Comparison of ENCODE assay signal across 8 mouse cellular contexts in genomic region chr11:55607808-55608523, GRCm38 (mm10). TPM values are rescaled to one million over a fixed set of nuclear protein-coding genes. Genes with fewer than 3 reads are reported as not detected.
DNase-seq lines count a peak whose midpoint lies in the region; ATAC-seq and TF ChIP-seq lines count a peak whose summit lies in the region.

Gene Glra1, minus strand, starts transcription at chr11:55608198.

- H3K4me2 ChIP-seq in embryonic facial prominence, embryonic 12.5 days (replicated peaks): peak within 1 kb of the TSS; percentile 25; the same call in 1 of the 2 replicates
- H3K4me2 ChIP-seq in heart, embryonic 12.5 days: peak within 1 kb of the TSS; percentile 34
- H3K4me2 ChIP-seq in kidney, postnatal 0 days (ENCODE audit: low read length): no peak within 1 kb of the TSS
- no peak within 1 kb of the TSS for H3K4me2 ChIP-seq in lung, embryonic 16.5 days (ENCODE audit: low read depth, low read length)

- no peaks in the 10 kb centered on the region for H3K79me2 ChIP-seq in C2C12 (ENCODE audit: control insufficient read depth, insufficient read depth)

- H3ac ChIP-seq in C2C12 (ENCODE audit: control insufficient read depth, insufficient read length, low read depth): no peak within 1 kb of the TSS

- H3K27ac ChIP-seq in embryonic facial prominence, embryonic 12.5 days: no peak within 1 kb of the TSS
- H3K27ac ChIP-seq in heart, embryonic 12.5 days (ENCODE audit: poor library complexity, severe bottlenecking): no peak within 1 kb of the TSS
- no peak within 1 kb of the TSS for H3K27ac ChIP-seq in kidney, postnatal 0 days
- H3K27ac ChIP-seq in lung, embryonic 16.5 days (ENCODE audit: low read length): no peak within 1 kb of the TSS

- no peak for TF ChIP-seq CTCF in C2C12 (IDR thresholded peaks at IDR 0.05; ENCODE audit: control insufficient read depth, insufficient read depth, insufficient read length)
- TF ChIP-seq CTCF in kidney, postnatal 0 days (IDR thresholded peaks at IDR 0.05; ENCODE audit: low read depth): 0 out of 2 replicates have a peak, but pooled peaks have one; percentile 0

- H3K79me3 ChIP-seq in C2C12 (ENCODE audit: low read depth): no peaks in the 10 kb centered on the region

- H3K4me1 ChIP-seq in embryonic facial prominence, embryonic 12.5 days: 0 out of 2 replicates have a peak, but pooled peaks cover 4% of the 10 kb centered on the region
- no peaks in the 10 kb centered on the region; the same call in 1 of the 2 replicates for H3K4me1 ChIP-seq in heart, embryonic 12.5 days (replicated peaks)
- H3K4me1 ChIP-seq in kidney, postnatal 0 days (replicated peaks; ENCODE audit: insufficient read depth, low read length): no peaks in the 10 kb centered on the region
- no peaks in the 10 kb centered on the region for H3K4me1 ChIP-seq in lung, embryonic 16.5 days (replicated peaks; ENCODE audit: control insufficient read depth, insufficient read depth, low read length)

- no peaks in the 10 kb centered on the region for H3K27me3 ChIP-seq in C2C12 (ENCODE audit: control insufficient read depth, insufficient read depth, insufficient read length)
- H3K27me3 ChIP-seq in embryonic facial prominence, embryonic 12.5 days: peaks cover 20% of the 10 kb centered on the region
- peaks cover 38% of the 10 kb centered on the region for H3K27me3 ChIP-seq in heart, embryonic 12.5 days (replicated peaks)
- peaks cover 4% of the 10 kb centered on the region; the same call in 1 of the 2 replicates for H3K27me3 ChIP-seq in kidney, postnatal 0 days (ENCODE audit: insufficient read depth, low read length)
- H3K27me3 ChIP-seq in lung, embryonic 16.5 days (ENCODE audit: control insufficient read depth, insufficient read depth, low read depth, low read length): peaks cover 8% of the 10 kb centered on the region

- under 1% methylated on average over 36 of the region's 36 CpGs for WGBS in embryonic facial prominence, embryonic 12.5 days
- WGBS in heart, embryonic 12.5 days: under 1% methylated on average over 36 of the region's 36 CpGs
- under 1% methylated on average over 36 of the region's 36 CpGs for WGBS in kidney, postnatal 0 days
- 2% methylated on average over 36 of the region's 36 CpGs for WGBS in lung, embryonic 16.5 days

- no peaks in the 10 kb centered on the region for H3K9me3 ChIP-seq in embryonic facial prominence, embryonic 12.5 days
- H3K9me3 ChIP-seq in heart, embryonic 12.5 days (replicated peaks): no peaks in the 10 kb centered on the region
- H3K9me3 ChIP-seq in kidney, postnatal 0 days (replicated peaks; ENCODE audit: low read length): no peaks in the 10 kb centered on the region
- H3K9me3 ChIP-seq in lung, embryonic 16.5 days (ENCODE audit: control insufficient read depth, low read length): no peaks in the 10 kb centered on the region

- H3K9ac ChIP-seq in embryonic facial prominence, embryonic 12.5 days: no peak within 1 kb of the TSS
- no peak within 1 kb of the TSS for H3K9ac ChIP-seq in heart, embryonic 12.5 days
- no peak within 1 kb of the TSS for H3K9ac ChIP-seq in kidney, postnatal 0 days (ENCODE audit: low read depth, low read length)
- H3K9ac ChIP-seq in lung, embryonic 16.5 days (ENCODE audit: low read length): no peak within 1 kb of the TSS

- H3K36me3 ChIP-seq in C2C12 (ENCODE audit: control insufficient read depth, insufficient read depth): no peaks in the 10 kb centered on the region
- H3K36me3 ChIP-seq in embryonic facial prominence, embryonic 12.5 days: no peaks in the 10 kb centered on the region
- H3K36me3 ChIP-seq in heart, embryonic 12.5 days: no peaks in the 10 kb centered on the region
- no peaks in the 10 kb centered on the region for H3K36me3 ChIP-seq in kidney, postnatal 0 days (ENCODE audit: insufficient read depth, low read length)
- no peaks in the 10 kb centered on the region for H3K36me3 ChIP-seq in lung, embryonic 16.5 days (ENCODE audit: control insufficient read depth, insufficient read depth, low read length)

- ATAC-seq in embryonic facial prominence, embryonic 12.5 days (ENCODE audit: insufficient number of reproducible peaks, insufficient read depth, low FRiP score, low TSS enrichment): 0 out of 2 replicates have a peak, but pooled peaks have one; percentile 67
- ATAC-seq in heart, embryonic 12.5 days (ENCODE audit: insufficient number of reproducible peaks, low FRiP score): no peak
- ATAC-seq in kidney, postnatal 0 days (replicated peaks; ENCODE audit: low FRiP score, low read depth): no peak
- ATAC-seq in lung, embryonic 16.5 days (ENCODE audit: low read depth): peak; percentile 71

- no peak within 1 kb of the TSS for H3K4me3 ChIP-seq in C2C12 (ENCODE audit: insufficient read depth, poor library complexity, severe bottlenecking)
- H3K4me3 ChIP-seq in embryonic facial prominence, embryonic 12.5 days: no peak within 1 kb of the TSS; the same call in 1 of the 2 replicates
- H3K4me3 ChIP-seq in heart, embryonic 12.5 days: no peak within 1 kb of the TSS
- H3K4me3 ChIP-seq in kidney, postnatal 0 days (replicated peaks; ENCODE audit: low read depth, low read length): no peak within 1 kb of the TSS
- no peak within 1 kb of the TSS for H3K4me3 ChIP-seq in lung, embryonic 16.5 days (ENCODE audit: low read length)

- peak; percentile 73 to 77 for DNase-seq in adrenal gland, adult 18-20 months (ENCODE audit: low spot score in 2 of 2)
- DNase-seq in kidney, postnatal 0 days (ENCODE audit: low spot score): peak; percentile 84
- DNase-seq in ovary, postnatal 14 days (ENCODE audit: low spot score): peak; percentile 86
- peak; percentile 66 to 81 for DNase-seq in urinary bladder, postnatal 4 days (ENCODE audit: low spot score in 2 of 2)

TF ChIP-seq in C2C12, 6 proteins besides CTCF, POLR2A, EP300 and RAD21:
- TF ChIP-seq FOSL1 (IDR thresholded peaks at IDR 0.05; ENCODE audit: insufficient read depth, low read length, poor library complexity, severe bottlenecking): no peak
- TF ChIP-seq CEBPB (IDR thresholded peaks at IDR 0.05; ENCODE audit: low read depth): no peak
- TF ChIP-seq MAX (IDR thresholded peaks at IDR 0.05): peak; percentile 96
- TF ChIP-seq MYOD1 (IDR thresholded peaks at IDR 0.05; ENCODE audit: control insufficient read depth, insufficient read length, low read depth): no peak
- TF ChIP-seq MYOG (IDR thresholded peaks at IDR 0.05; ENCODE audit: control insufficient read depth, extremely low read depth, insufficient read length): no peak

RNA-seq across cellular contexts. Expression of gene Glra1, which starts in this region (rescaled TPM):
- 0.02 TPM for polyA plus RNA-seq in C2C12 (2012; fragmentation: generic; extraction: Trizol)
- not detected for total RNA-seq in adrenal gland, adult 18-20 months (2021)
- polyA plus RNA-seq in embryonic facial prominence, embryonic 12.5 days (2016; fragmentation: Nextera tagmentation; extraction: Ambion mirVana): not detected in 2 replicates
- not detected in 2 replicates for polyA plus RNA-seq in heart, embryonic 12.5 days (2016; fragmentation: Nextera tagmentation; extraction: Ambion mirVana)
- not detected in 2 replicates for polyA plus RNA-seq in kidney, postnatal 0 days (2015; fragmentation: Nextera tagmentation; extraction: Ambion mirVana)
- not detected in 2 replicates for polyA plus RNA-seq in lung, embryonic 16.5 days (2015; fragmentation: Nextera tagmentation; extraction: Ambion mirVana)

Comparison
In these comparisons a context has a peak if more than half of its experiments do, and no peak if none do; other contexts are left out.
1. Peak in DNase-seq in adrenal gland, adult 18-20 months; RNA of the gene not detected or under 1 TPM.
2. Peak in ATAC-seq and H3K4me2 ChIP-seq in embryonic facial prominence, embryonic 12.5 days; RNA of the gene not detected or under 1 TPM.
3. Peak in DNase-seq in kidney, postnatal 0 days; RNA of the gene not detected or under 1 TPM.
4. Peak in ATAC-seq in lung, embryonic 16.5 days; RNA of the gene not detected or under 1 TPM.